Mouse (Mus musculus): ENCODE results near the gene Cdh15.

Gene Cdh15

DNA sequence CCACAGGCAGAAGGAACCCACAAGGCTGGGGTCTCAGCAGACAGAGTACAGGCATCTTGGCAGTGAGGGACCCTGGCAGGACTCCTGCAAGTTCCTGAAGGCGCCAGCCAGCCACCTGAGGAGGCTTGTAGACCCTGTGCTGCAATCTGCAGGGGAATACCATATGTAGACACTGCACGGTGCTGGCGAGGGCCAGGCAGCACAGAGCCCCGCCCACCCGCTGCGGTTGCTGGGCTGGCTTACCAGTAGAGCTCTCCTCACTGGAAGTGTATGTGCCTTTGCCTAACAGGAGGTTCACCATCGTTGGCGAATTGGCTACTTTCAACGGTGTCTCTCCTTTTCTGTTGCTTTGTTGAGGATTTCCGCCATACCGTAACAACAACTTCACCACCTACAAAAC lies 48.6 kb downstream of the Cdh15 start:
- DNase-seq: no peak

- DNase-seq: no peak
These were observed 49.4 kb downstream of the Cdh15 start for GRCm38 (mm10) chr8:122897200-122897599.

DNA sequence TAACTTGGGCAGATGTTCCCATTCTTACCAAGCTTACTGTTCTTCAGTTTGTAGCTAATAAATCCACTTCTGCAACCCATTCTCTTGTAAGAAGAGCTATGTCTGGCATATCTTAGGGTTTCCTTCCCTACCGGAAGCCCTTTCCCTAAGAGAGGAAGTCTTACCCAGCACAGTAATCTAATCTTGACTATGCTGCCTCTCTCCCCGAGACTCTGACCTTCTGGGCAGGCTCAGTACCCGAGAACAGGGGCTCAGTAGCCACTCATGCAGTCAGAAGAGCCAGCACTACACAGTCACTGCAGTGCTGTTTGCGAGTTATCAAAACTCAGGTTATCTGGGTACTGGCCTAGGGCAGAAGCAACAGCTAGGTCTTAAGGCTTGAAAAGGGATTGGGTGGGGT lies 50.3 kb downstream of the Cdh15 start:
- DNase-seq: no peak

DNA sequence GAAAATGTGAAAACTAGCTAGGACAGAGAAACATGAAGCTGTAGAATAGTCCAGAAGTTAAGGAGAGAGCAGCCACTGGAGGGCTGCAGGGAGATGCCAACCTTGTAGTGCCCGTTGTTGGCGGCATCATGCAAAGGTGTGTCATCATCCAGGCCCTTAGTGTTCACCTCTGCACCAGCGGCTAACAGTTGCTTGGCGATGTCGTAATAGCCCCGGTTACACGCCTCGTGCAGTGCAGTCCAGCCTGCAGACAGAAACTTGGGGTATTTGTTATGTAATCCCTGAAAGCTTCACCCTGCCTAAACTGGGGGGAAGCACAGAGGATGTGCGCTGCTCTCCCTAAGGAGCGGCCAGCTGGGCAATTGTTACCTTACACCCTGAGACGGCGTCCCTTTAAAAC lies 50.7 kb downstream of the Cdh15 start:
- no peak for DNase-seq

DNA sequence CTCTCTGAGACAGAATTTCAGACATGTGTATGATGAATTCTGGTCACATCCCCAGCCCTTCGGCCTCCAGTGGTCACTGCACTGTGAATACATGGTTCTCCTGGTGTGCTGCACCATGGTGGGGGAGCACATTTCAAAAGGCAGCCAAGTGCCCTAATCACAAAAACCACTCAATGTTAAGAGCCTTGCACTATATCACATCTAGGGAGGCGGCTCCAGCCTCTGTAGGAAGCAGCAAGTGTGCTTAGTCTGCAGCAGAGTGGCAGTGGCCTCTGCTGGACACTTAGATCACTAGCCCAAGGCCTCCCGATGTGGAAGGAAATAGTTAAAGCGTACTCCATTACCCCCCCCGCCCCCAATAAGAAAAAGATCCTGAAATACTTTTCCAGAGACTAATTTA lies 51.3 kb downstream of the Cdh15 start:
- no peak for DNase-seq

DNA sequence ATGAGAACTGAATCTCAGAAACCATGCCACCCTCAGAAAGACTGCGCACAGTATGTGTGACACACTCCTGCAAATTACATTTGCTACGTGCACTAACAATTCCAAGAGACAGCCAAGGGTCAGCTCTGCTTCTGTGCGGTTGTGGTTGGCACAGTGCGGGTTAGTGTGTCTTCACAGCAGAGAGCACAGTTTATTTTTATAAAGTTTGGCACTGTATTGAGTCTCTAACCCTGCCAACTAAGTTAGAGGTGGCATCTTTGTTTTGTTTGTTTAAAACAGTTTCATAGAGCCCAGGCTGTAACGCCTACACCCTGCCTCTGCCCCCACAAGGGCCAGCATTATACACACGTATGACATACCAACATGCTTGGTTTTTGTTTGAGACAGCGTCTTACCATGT lies 53.7 kb downstream of the Cdh15 start:
- no peak for DNase-seq

GRCm38 (mm10) chr8:122901892-122902515 lies 54.2 kb downstream of the Cdh15 start:
- no peak for DNase-seq

DNA sequence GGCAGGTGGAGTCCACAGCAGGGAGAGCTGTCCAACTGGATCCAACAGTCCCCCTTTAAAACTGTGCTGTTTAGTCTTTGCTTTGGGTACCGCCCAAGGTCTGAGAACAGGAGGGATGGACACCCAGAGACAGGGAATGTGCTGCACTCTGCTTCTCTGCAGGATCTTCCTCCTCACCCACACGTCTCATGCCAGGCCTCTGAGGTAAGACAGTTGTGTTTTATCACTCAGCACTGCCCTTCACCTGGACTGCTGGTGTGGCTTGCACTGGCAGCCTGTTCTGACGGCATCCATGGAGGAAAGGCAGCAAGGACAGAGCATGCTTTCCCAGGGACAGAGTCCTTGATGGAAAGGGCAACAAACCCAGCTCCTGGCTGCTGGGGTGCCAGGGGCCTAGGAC lies 54.8 kb downstream of the Cdh15 start:
- DNase-seq: no peak

DNA sequence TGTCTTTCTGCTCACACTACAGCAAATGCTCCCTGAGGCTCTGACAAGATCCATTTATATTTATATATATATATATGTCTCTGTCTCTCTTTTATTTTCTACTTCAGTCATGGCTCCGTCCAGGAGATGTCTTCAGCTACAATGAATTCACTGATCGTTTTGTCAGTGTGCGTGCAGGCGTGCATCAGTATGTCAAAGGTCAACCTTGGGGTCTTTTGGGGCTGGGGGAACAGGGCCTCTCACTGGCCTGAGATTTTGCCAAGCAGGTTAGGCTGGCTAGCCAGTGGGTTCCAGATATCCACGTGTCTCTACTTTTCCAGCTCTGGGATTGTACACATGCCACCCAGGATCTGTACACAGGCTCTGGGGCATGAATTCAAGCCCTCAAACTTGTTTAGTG lies 55.2 kb downstream of the Cdh15 start:
- no peak for DNase-seq

DNA sequence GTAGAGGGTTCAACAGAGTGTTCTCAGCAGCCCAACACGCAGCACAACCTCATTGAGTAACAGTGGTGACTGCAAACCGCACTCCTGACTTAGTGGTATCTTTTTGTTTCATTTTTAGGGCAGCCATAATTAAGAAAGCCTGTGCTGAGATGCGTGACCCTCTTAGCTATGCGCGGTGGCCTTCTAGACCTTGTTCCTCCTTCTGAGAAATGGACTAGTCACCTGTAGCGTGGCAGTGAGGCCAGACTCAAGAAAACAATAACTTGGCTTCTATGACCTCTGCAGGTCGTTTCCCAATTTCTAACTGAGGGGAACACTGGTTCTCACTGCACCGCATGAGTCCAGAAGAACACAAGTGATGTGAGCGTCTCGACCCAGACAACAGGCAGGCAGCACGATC lies 56.7 kb downstream of the Cdh15 start:
- DNase-seq: no peak

DNA sequence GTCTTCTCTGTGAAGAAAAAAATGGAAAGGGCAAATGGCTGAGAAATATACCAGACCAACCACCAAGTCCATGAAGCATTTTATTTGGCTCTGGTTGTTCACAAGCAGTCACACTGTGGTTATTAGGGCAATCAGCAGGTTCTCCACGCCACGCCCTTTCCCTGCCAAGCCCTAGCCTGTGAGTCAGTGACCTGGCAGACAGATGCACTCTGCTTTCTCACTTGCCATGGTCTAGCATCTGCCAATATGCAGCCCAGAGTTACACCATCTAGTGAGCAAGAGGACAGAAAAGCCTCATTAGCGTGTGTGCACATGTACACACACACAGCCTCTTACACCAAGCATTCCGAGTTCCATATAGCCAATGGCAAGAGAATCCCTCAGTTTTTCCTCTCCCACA lies 57.6 kb downstream of the Cdh15 start:
- no peak for DNase-seq

GRCm38 (mm10) chr8:122906463-122907021 lies 58.8 kb downstream of the Cdh15 start:
- peak; percentile 89 for DNase-seq

- no peak for DNase-seq
These were observed 64.4 kb downstream of the Cdh15 start for GRCm38 (mm10) chr8:122912150-122912549.

GRCm38 (mm10) chr8:122912871-122913270 lies 65.1 kb downstream of the Cdh15 start:
- no peak for DNase-seq

DNA sequence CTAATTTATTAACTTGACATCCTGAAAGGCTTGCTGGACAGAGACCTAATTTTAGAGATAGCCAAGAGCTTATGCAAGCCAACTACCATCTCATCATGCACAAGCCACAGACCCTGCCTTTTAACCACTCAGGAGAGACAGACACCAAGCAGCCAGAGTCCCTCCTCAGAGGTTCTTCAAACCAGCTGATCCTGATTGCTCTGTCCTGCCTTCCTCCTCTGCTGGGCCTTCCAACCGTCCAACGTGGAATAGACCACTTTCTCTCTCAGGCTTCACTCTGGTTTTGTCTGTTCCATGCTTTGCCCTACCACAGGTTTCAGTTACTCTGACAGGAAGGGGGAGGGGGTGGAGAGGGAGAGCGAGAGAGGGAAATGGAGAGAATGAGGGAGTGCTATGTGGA lies 69.0 kb downstream of the Cdh15 start:
- DNase-seq: peak; percentile 39

Measured in thymus, postnatal 14 days (tissue).